Mouse (Mus musculus) embryonic facial prominence, embryonic 11.5 days (tissue): Measurements from ENCODE around the gene Tnpo3. TPM values are rescaled to one million over a fixed set of nuclear protein-coding genes. Genes with fewer than 3 reads are reported as not detected.

Source experiments
- ATAC-seq: fragments of 200-750 bp; cut with Nextera tagmentation; replicated peaks from 2 replicates; pipeline ENCODE4 v1.8.0; 2017; ENCODE audit warnings: low read depth; ENCODE audit not compliant: insufficient number of reproducible peaks, low FRiP score, low TSS enrichment
- DNase-seq: peaks from one replicate; pipeline ENCODE4 v3.0.0-alpha.2; 2015; ENCODE audit warnings: low spot score
- H3K27ac ChIP-seq: fragments of 300-500 bp; sonication (generic); replicated peaks from 2 replicates; pipeline ENCODE4 v1.5.1; 2014; ENCODE audit warnings: mild to moderate bottlenecking, low read depth, low read length, control low read depth
- H3K27me3 ChIP-seq: fragments of 300-500 bp; sonication (generic); 2 replicates; pipeline ENCODE4 v1.6.1; 2014; ENCODE audit warnings: mild to moderate bottlenecking, low read length, moderate library complexity, mixed read lengths; ENCODE audit not compliant: control insufficient read depth, insufficient read depth
- H3K36me3 ChIP-seq: fragments of 300-500 bp; sonication (generic); replicated peaks from 2 replicates; pipeline ENCODE4 v1.6.1; 2014; ENCODE audit warnings: low read depth, mild to moderate bottlenecking, low read length, moderate library complexity, mixed read lengths; ENCODE audit not compliant: control insufficient read depth, insufficient read depth
- H3K4me1 ChIP-seq: fragments of 300-500 bp; sonication (generic); 2 replicates; pipeline ENCODE4 v1.6.1; 2014; ENCODE audit warnings: low read length, mixed read lengths; ENCODE audit not compliant: control insufficient read depth, insufficient read depth
- H3K4me2 ChIP-seq: fragments of 300-500 bp; sonication (generic); 2 replicates; pipeline ENCODE4 v1.6.1; 2014; ENCODE audit warnings: low read depth, mild to moderate bottlenecking, control low read depth, low read length, moderate library complexity
- H3K4me3 ChIP-seq: fragments of 300-500 bp; sonication (generic); 2 replicates; pipeline ENCODE4 v1.5.1; 2014; ENCODE audit warnings: low read depth, low read length, control low read depth
- H3K9ac ChIP-seq: fragments of 300-500 bp; sonication (generic); replicated peaks from 2 replicates; pipeline ENCODE4 v1.6.1; 2014; ENCODE audit warnings: mild to moderate bottlenecking, control low read depth, low read length
- H3K9me3 ChIP-seq: fragments of 300-500 bp; sonication (generic); replicated peaks from 2 replicates; pipeline ENCODE4 v1.6.1; 2016; ENCODE audit warnings: mild to moderate bottlenecking, low read length, inconsistent platforms, mixed read lengths; ENCODE audit not compliant: control insufficient read depth
- WGBS: fragments of 180-500 bp; shearing (Covaris S2); extraction: QIAGEN DNeasy Blood & Tissue Kit; methylation state at CpG from one replicate; pipeline ENCODE4 v1.1.7; 2014; 5-methylcytosine and 5-hydroxymethylcytosine counted together
- polyA plus RNA-seq: library from polyadenylated mRNA; unstranded; fragments of >200 nt; fragmentation: Nextera tagmentation; extraction: Ambion mirVana; gene quantifications from 2 replicates; pipeline ENCODE4 v1.2.1, GENCODE M21; 2014

The Tnpo3 gene
- polyA plus RNA-seq, 1 experiment from 2014 or later: 117 TPM

- no peaks in the 10 kb centered on the region for H3K4me1 ChIP-seq
- ATAC-seq: no peak
- WGBS: 83% methylated on average over 1 of the region's 1 CpGs
Measured at GRCm38 (mm10) chr6:29501599-29501998, 108.1 kb downstream of the Tnpo3 start.

GRCm38 (mm10) chr6:29500810-29501209 lies 108.9 kb downstream of the Tnpo3 start:
- H3K9me3 ChIP-seq: no peaks in the 10 kb centered on the region
- no peak overlapping the region for H3K9ac ChIP-seq
- no peaks in the 10 kb centered on the region; the same call in 1 of the 2 replicates for H3K36me3 ChIP-seq
- H3K27me3 ChIP-seq: peaks cover 19% of the 10 kb centered on the region
- no peak overlapping the region for H3K4me2 ChIP-seq
- DNase-seq (no peak), ATAC-seq (no peak)
- no peak overlapping the region for H3K4me3 ChIP-seq
- 89% methylated on average over 6 of the region's 6 CpGs for WGBS
- no peak overlapping the region for H3K27ac ChIP-seq
- no peaks in the 10 kb centered on the region for H3K4me1 ChIP-seq

More at GRCm38 (mm10) chr6:29501599-29501998, 108.1 kb downstream of the Tnpo3 start:
- no peaks in the 10 kb centered on the region for H3K9me3 ChIP-seq
- DNase-seq: no peak
- no peak overlapping the region for H3K4me2 ChIP-seq
- H3K36me3 ChIP-seq: no peaks in the 10 kb centered on the region; the same call in 1 of the 2 replicates
- peaks cover 11% of the 10 kb centered on the region for H3K27me3 ChIP-seq
- no peak overlapping the region for H3K9ac ChIP-seq
- H3K27ac ChIP-seq: no peak overlapping the region
- H3K4me3 ChIP-seq: no peak overlapping the region

- Histone ChIP-seq H3K27ac (no peak overlapping the region), H3K4me2 (no peak overlapping the region), H3K27me3 (peaks cover 19% of the 10 kb centered on the region), H3K4me1 (no peaks in the 10 kb centered on the region), H3K4me3 (no peak overlapping the region), H3K9ac (no peak overlapping the region), H3K36me3 (no peaks in the 10 kb centered on the region; the same call in 1 of the 2 replicates), H3K9me3 (no peaks in the 10 kb centered on the region)
- WGBS: 91% methylated on average over 7 of the region's 7 CpGs
- no peak for DNase-seq
- ATAC-seq: no peak
Measured at GRCm38 (mm10) chr6:29500177-29500576, 109.5 kb downstream of the Tnpo3 start.

- Histone ChIP-seq H3K36me3 (no peaks in the 10 kb centered on the region; the same call in 1 of the 2 replicates), H3K27ac (no peak overlapping the region), H3K9me3 (no peaks in the 10 kb centered on the region), H3K4me1 (no peaks in the 10 kb centered on the region), H3K4me2 (no peak overlapping the region), H3K27me3 (peaks cover 19% of the 10 kb centered on the region), H3K4me3 (no peak overlapping the region), H3K9ac (no peak overlapping the region)
- no peak for ATAC-seq
- no peak for DNase-seq
- 40% methylated on average over 2 of the region's 2 CpGs for WGBS
Measured at GRCm38 (mm10) chr6:29497791-29498190, 111.9 kb downstream of the Tnpo3 start.

GRCm38 (mm10) chr6:29496270-29496669 lies 113.4 kb downstream of the Tnpo3 start:
- H3K27ac ChIP-seq: no peak overlapping the region
- H3K9me3 ChIP-seq: no peaks in the 10 kb centered on the region
- H3K27me3 ChIP-seq: peaks cover 19% of the 10 kb centered on the region
- ATAC-seq (0 out of 2 replicates have a peak, but pooled peaks have one; percentile 15), DNase-seq (no peak)
- WGBS: 13% methylated on average over 25 of the region's 25 CpGs
- H3K36me3 ChIP-seq: no peaks in the 10 kb centered on the region; the same call in 1 of the 2 replicates
- H3K9ac ChIP-seq: no peak overlapping the region
- H3K4me3 ChIP-seq: no peak overlapping the region
- H3K4me2 ChIP-seq: no peak overlapping the region
- H3K4me1 ChIP-seq: no peaks in the 10 kb centered on the region

GRCm38 (mm10) chr6:29494101-29494500 lies 115.6 kb downstream of the Tnpo3 start:
- H3K27me3 ChIP-seq: peaks cover 19% of the 10 kb centered on the region
- no peaks in the 10 kb centered on the region; the same call in 1 of the 2 replicates for H3K36me3 ChIP-seq
- ATAC-seq (no peak), DNase-seq (no peak)
- WGBS: 79% methylated on average over 4 of the region's 4 CpGs
- H3K4me1 ChIP-seq: no peaks in the 10 kb centered on the region
- H3K4me2 ChIP-seq: no peak overlapping the region
- H3K9me3 ChIP-seq: no peaks in the 10 kb centered on the region
- no peak overlapping the region for H3K9ac ChIP-seq
- no peak overlapping the region for H3K27ac ChIP-seq
- no peak overlapping the region for H3K4me3 ChIP-seq

Other genes starting within 250 kb of the Tnpo3 start
- 0.27 and 0.28 TPM in 2 replicates for gene Opn1sw, start 221.4 kb downstream of the Tnpo3 start, polyA plus RNA-seq
- 17.3 and 22.8 TPM in 2 replicates for gene Ccdc136, start 213.6 kb downstream of the Tnpo3 start, polyA plus RNA-seq
- gene Flnc, start 176.6 kb downstream of the Tnpo3 start, polyA plus RNA-seq: 2.2 and 3.2 TPM in 2 replicates
- 196 and 207 TPM in 2 replicates for gene Atp6v1f, start 142.2 kb downstream of the Tnpo3 start, polyA plus RNA-seq
- not detected in 2 replicates for gene Atp6v1fnb, start 138.4 kb downstream of the Tnpo3 start, polyA plus RNA-seq
- 10.0 and 14.6 TPM in 2 replicates for gene Kcp, start 101.9 kb downstream of the Tnpo3 start, polyA plus RNA-seq
- gene Irf5, start 83.3 kb downstream of the Tnpo3 start, polyA plus RNA-seq: 1.5 and 1.6 TPM in 2 replicates
- gene Tspan33, start 84.3 kb upstream of the Tnpo3 start, polyA plus RNA-seq: 3.4 and 3.5 TPM in 2 replicates
- 47.2 and 49.4 TPM in 2 replicates for gene Smo, start 125.6 kb upstream of the Tnpo3 start, polyA plus RNA-seq
- 12.2 and 15.1 TPM in 2 replicates for gene Ahcyl2, start 158.1 kb upstream of the Tnpo3 start, polyA plus RNA-seq